Mouse (Mus musculus): ENCODE measurements around the gene Nat14.

Nat14 gene

GRCm38 (mm10) chr7:4920496-4920895 lies 1.3 kb upstream of the Nat14 start:
- no peak for DNase-seq

- peak; percentile 42 to 63 for DNase-seq
Observed at GRCm38 (mm10) chr7:4920976-4921823, 628 bp upstream of the Nat14 start.

- peak; percentile 75 to 79 for DNase-seq
Observed at GRCm38 (mm10) chr7:4922508-4922907, 680 bp downstream of the Nat14 start.

GRCm38 (mm10) chr7:4922931-4923565 lies 1.2 kb downstream of the Nat14 start:
- peak in 1 of 2 experiments; percentile 39 for DNase-seq

GRCm38 (mm10) chr7:4923586-4924364 lies 1.9 kb downstream of the Nat14 start:
- DNase-seq, result peak; percentile 72 to 82

- DNase-seq, result no peak
Observed at GRCm38 (mm10) chr7:4924483-4924882, 2.7 kb downstream of the Nat14 start.

- DNase-seq, result peak; percentile 45 to 81
Observed at GRCm38 (mm10) chr7:4924891-4925301, 3.1 kb downstream of the Nat14 start.

- peak; percentile 63 to 88 for DNase-seq
Observed at GRCm38 (mm10) chr7:4925441-4926381, 3.9 kb downstream of the Nat14 start, which contains the start of gene Ssc5d. Gene Ssc5d (plus strand): TSS chr7:4925785.

- no peak for DNase-seq
Observed at GRCm38 (mm10) chr7:4926849-4927248, 5.0 kb downstream of the Nat14 start.

GRCm38 (mm10) chr7:4927711-4928110 lies 5.9 kb downstream of the Nat14 start:
- peak; percentile 38 to 56 for DNase-seq

GRCm38 (mm10) chr7:4928323-4928722 lies 6.5 kb downstream of the Nat14 start:
- no peak for DNase-seq

GRCm38 (mm10) chr7:4933103-4933502 lies 11.3 kb downstream of the Nat14 start:
- DNase-seq, result no peak

GRCm38 (mm10) chr7:4934160-4934914 lies 12.5 kb downstream of the Nat14 start:
- DNase-seq, result no peak

GRCm38 (mm10) chr7:4936832-4937231 lies 15.0 kb downstream of the Nat14 start:
- DNase-seq, result no peak

- DNase-seq, result no peak
Observed at GRCm38 (mm10) chr7:4937392-4937791, 15.6 kb downstream of the Nat14 start.

GRCm38 (mm10) chr7:4938456-4938855 lies 16.6 kb downstream of the Nat14 start:
- DNase-seq, result peak; percentile 69 to 85

- peak; percentile 70 to 84 for DNase-seq
Observed at GRCm38 (mm10) chr7:4940068-4940479, 18.2 kb downstream of the Nat14 start.

- DNase-seq, result no peak
Observed at GRCm38 (mm10) chr7:4942673-4943072, 20.8 kb downstream of the Nat14 start.

GRCm38 (mm10) chr7:4943223-4943815 lies 21.5 kb downstream of the Nat14 start:
- DNase-seq, result peak; percentile 91 to 95

GRCm38 (mm10) chr7:4947855-4948254 lies 26.0 kb downstream of the Nat14 start:
- DNase-seq, result peak; percentile 31 to 79

- DNase-seq, result no peak
Observed at GRCm38 (mm10) chr7:4948386-4948785, 26.6 kb downstream of the Nat14 start.

Measured in lung, postnatal 4 days (tissue).